Mouse (Mus musculus): ENCODE measurements around the gene Chic2. TPM values are rescaled to one million over a fixed set of nuclear protein-coding genes. Genes with fewer than 3 reads are reported as not detected.

Gene Chic2
- total and polyA plus RNA-seq, 3 experiments: 33.4 to 100 (median 41.1) TPM

DNA sequence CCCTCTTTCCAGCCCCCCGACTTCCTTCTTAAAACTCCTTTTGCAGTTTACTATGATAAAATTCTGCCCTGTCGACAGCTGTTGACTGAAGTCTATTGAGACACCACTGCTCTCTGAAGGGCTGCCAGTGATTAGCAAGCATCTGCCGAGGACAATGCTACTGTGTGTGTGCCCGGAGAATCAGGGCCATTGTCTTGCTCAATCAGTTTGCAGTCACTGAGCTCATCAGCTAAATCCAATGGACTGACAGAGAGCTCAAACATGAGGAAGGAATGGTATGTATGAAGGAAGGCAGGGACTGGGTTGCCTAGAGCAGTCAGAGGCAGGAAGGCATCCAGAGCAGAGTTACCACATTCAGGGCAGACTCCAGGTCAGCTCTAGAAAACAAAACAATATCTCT is 18.6 kb upstream of the Chic2 start:
- Histone ChIP-seq H3K79me2 (ENCODE audit: control insufficient read depth, insufficient read depth, low read length, poor library complexity) (no peaks in the 10 kb centered on the region), H3K4me1 (ENCODE audit: control insufficient read depth in 1 of 2, insufficient read depth in 2 of 2, low read length in 2 of 2) (no peaks in the 10 kb centered on the region), H3K9ac (ENCODE audit: control insufficient read depth, low read depth, low read length, poor library complexity, severe bottlenecking) (no peak overlapping the region), H3K4me3 (ENCODE audit: control insufficient read depth in 1 of 2, insufficient read depth in 1 of 2, low read depth in 2 of 2, low read length in 2 of 2) (no peak overlapping the region), H3K36me3 (ENCODE audit: control insufficient read depth in 1 of 2, insufficient read depth in 2 of 2, low read length in 2 of 2) (no peaks in the 10 kb centered on the region), H3K27ac (ENCODE audit: control insufficient read depth, low read depth, low read length) (no peak overlapping the region), H3K9me3 (replicated peaks; ENCODE audit: insufficient read depth, low read length) (no peaks in the 10 kb centered on the region), H3K27me3 (ENCODE audit: control insufficient read depth in 1 of 2, insufficient read depth in 2 of 2, low read length in 2 of 2) (no peaks in the 10 kb centered on the region; a peak in 1 of 4 replicates)
- no peak for DNase-seq (ENCODE audit: low read depth, low spot score)
- TF ChIP-seq ZKSCAN1 (IDR thresholded peaks at IDR 0.05; ENCODE audit: low read depth, low read length) (no peak), NELFE (IDR thresholded peaks at IDR 0.05; ENCODE audit: low read depth, low read length) (no peak), MAZ (IDR thresholded peaks at IDR 0.05; ENCODE audit: low read depth, low read length) (no peak), ETS1 (IDR thresholded peaks at IDR 0.05; ENCODE audit: low read depth, low read length) (no peak), MAFK (IDR thresholded peaks at IDR 0.05; ENCODE audit: borderline replicate concordance, low read depth, low read length) (no peak), MYC (IDR thresholded peaks at IDR 0.05; ENCODE audit: low read depth, low read length) (no peak), ZNF384 (IDR thresholded peaks at IDR 0.05; ENCODE audit: low read depth, low read length) (no peak), CHD1 (IDR thresholded peaks at IDR 0.05; ENCODE audit: low read depth, low read length) (no peak)

DNA sequence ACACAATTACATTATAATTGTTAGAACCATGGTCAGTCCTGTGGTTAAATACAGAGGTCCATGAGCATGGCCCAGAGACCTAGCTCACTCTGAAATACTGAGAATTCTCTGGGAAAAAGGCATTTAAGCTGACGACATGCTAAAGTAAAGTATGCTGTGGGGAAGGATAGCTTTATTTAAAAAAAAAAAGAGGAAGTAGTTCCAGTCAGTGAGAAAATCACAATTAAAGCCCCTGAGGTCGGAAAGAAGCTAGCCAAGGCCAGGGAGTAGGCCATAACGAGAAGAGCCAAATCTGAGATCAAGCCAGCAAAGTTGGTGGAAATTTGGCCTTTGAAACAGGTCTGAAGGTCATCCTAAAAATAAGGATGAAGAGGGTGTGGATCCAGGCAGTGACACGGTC is 6.5 kb upstream of the Chic2 start:
- no peaks in the 10 kb centered on the region for H3K79me2 ChIP-seq (ENCODE audit: control insufficient read depth, insufficient read depth, low read length, poor library complexity)
- no peak overlapping the region for H3K27ac ChIP-seq (ENCODE audit: control insufficient read depth, low read depth, low read length)

GRCm38 (mm10) chr5:75046681-75047321 is 2.2 kb upstream of the Chic2 start:
- H3K27ac ChIP-seq (ENCODE audit: control insufficient read depth, low read depth, low read length): no peak overlapping the region
- H3K79me2 ChIP-seq (ENCODE audit: control insufficient read depth, insufficient read depth, low read length, poor library complexity): peaks cover 23% of the 10 kb centered on the region
- no peaks in the 10 kb centered on the region for H3K9me3 ChIP-seq (replicated peaks; ENCODE audit: insufficient read depth, low read length)
- H3K4me1 ChIP-seq (ENCODE audit: control insufficient read depth in 1 of 2, insufficient read depth in 2 of 2, low read length in 2 of 2): peaks cover 0 to 11% of the 10 kb centered on the region in 2 experiments; a peak in 2 of 4 replicates
- H3K4me3 ChIP-seq (ENCODE audit: control insufficient read depth in 1 of 2, insufficient read depth in 1 of 2, low read depth in 2 of 2, low read length in 2 of 2): no peak overlapping the region
- peaks cover 0 to 7% of the 10 kb centered on the region in 2 experiments; a peak in 2 of 4 replicates for H3K36me3 ChIP-seq (ENCODE audit: control insufficient read depth in 1 of 2, insufficient read depth in 2 of 2, low read length in 2 of 2)
- no peaks in the 10 kb centered on the region for H3K27me3 ChIP-seq (ENCODE audit: control insufficient read depth in 1 of 2, insufficient read depth in 2 of 2, low read length in 2 of 2)
- no peak overlapping the region for H3K9ac ChIP-seq (ENCODE audit: control insufficient read depth, low read depth, low read length, poor library complexity, severe bottlenecking)
- no peak for DNase-seq (ENCODE audit: low read depth, low spot score)
- no peak for TF ChIP-seq JUND (IDR thresholded peaks at IDR 0.05; ENCODE audit: low read depth, low read length)
- TF ChIP-seq MXI1 (IDR thresholded peaks at IDR 0.05; ENCODE audit: low read depth, low read length): no peak
- TF ChIP-seq BHLHE40 (IDR thresholded peaks at IDR 0.05; ENCODE audit: borderline replicate concordance, low read depth, low read length): no peak
- no peak for TF ChIP-seq MYB (IDR thresholded peaks at IDR 0.05; ENCODE audit: low read depth, low read length)
- TF ChIP-seq ZNF384 (IDR thresholded peaks at IDR 0.05; ENCODE audit: low read depth, low read length): no peak
- no peak for TF ChIP-seq NELFE (IDR thresholded peaks at IDR 0.05; ENCODE audit: low read depth, low read length)
- no peak for TF ChIP-seq MAFK (IDR thresholded peaks at IDR 0.05; ENCODE audit: borderline replicate concordance, low read depth, low read length)
- TF ChIP-seq MAZ (IDR thresholded peaks at IDR 0.05; ENCODE audit: low read depth, low read length): no peak
- no peak for TF ChIP-seq USF1 (IDR thresholded peaks at IDR 0.05; ENCODE audit: low read depth, low read length)
- no peak for TF ChIP-seq CTCF (IDR thresholded peaks at IDR 0.05 in 2 of 3, conservative IDR thresholded peaks at IDR 0.05 in 1 of 3; ENCODE audit: control insufficient read depth in 1 of 3, insufficient read depth in 1 of 3, low read depth in 2 of 3, low read length in 3 of 3, poor library complexity in 1 of 3, severe bottlenecking in 1 of 3)
- no peak for TF ChIP-seq HCFC1 (IDR thresholded peaks at IDR 0.05; ENCODE audit: low read depth, low read length)
- TF ChIP-seq GATA1 (IDR thresholded peaks at IDR 0.05; ENCODE audit: low read depth, low read length): no peak
- no peak for TF ChIP-seq RAD21 (IDR thresholded peaks at IDR 0.05; ENCODE audit: low read depth, low read length)
- no peak for TF ChIP-seq EP300 (IDR thresholded peaks at IDR 0.05; ENCODE audit: low read depth in 1 of 2, low read length in 2 of 2)

More for the DNA sequence above, 6.5 kb upstream of the Chic2 start:
- Histone ChIP-seq H3K9me3 (replicated peaks; ENCODE audit: insufficient read depth, low read length) (no peaks in the 10 kb centered on the region), H3K36me3 (ENCODE audit: control insufficient read depth in 1 of 2, insufficient read depth in 2 of 2, low read length in 2 of 2) (no peaks in the 10 kb centered on the region), H3K4me3 (ENCODE audit: control insufficient read depth in 1 of 2, insufficient read depth in 1 of 2, low read depth in 2 of 2, low read length in 2 of 2) (no peak overlapping the region), H3K4me1 (ENCODE audit: control insufficient read depth in 1 of 2, insufficient read depth in 2 of 2, low read length in 2 of 2) (0 out of 4 replicates have a peak, but pooled peaks cover 0 to 3% of the 10 kb centered on the region in 2 experiments), H3K27me3 (ENCODE audit: control insufficient read depth in 1 of 2, insufficient read depth in 2 of 2, low read length in 2 of 2) (peaks cover 0 to 3% of the 10 kb centered on the region in 2 experiments; a peak in 2 of 4 replicates), H3K9ac (ENCODE audit: control insufficient read depth, low read depth, low read length, poor library complexity, severe bottlenecking) (no peak overlapping the region)
- no peak for TF ChIP-seq MAFK (IDR thresholded peaks at IDR 0.05; ENCODE audit: borderline replicate concordance, low read depth, low read length)
- TF ChIP-seq ZNF384 (IDR thresholded peaks at IDR 0.05; ENCODE audit: low read depth, low read length): peak; percentile 61; the same call in 1 of the 2 replicates
- peak; percentile 19 for DNase-seq (ENCODE audit: low read depth, low spot score)

Measured in MEL (cell line).